Mouse (Mus musculus): Measurements from ENCODE around the gene 9130019O22Rik.

DNA sequence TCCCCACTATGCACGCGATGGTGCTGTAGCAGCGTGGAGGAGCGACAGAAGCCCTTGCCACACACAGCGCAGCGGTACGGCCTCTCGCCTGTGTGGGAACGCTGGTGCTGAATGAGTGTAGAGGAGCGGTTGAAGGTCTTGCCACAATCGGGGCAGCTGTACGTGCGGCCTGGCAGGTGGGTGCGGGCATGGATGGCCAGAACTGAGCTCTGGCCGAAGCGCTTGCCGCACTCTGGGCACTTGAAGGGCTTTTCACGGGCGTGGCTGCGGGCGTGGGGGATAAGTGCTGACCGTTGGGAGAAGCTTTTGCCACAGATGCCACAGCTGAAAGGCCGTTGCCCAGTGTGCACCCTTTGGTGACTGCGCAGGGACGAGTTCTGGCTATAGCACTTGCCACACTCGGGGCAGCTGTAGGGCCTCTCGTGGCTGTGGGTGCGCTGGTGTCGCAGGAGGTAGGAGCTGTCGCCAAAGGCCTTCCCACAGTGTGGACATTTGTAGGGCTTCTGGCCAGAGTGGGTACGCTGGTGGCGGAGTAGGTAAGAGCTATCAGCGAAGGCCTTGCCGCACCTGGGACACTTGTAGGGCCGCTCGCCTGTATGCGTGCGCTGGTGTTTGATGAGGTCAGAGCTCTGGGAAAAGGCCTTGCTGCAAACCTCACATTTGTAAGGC, 43.5 kb downstream of the 9130019O22Rik start:
- no peak for TF ChIP-seq CTCF (IDR thresholded peaks at IDR 0.05; ENCODE audit: control insufficient read depth, insufficient read depth, low read length)
- no peak; the same call in 1 of the 2 replicates for TF ChIP-seq POLR2A (IDR thresholded peaks at IDR 0.05; ENCODE audit: borderline replicate concordance, control insufficient read depth, low read depth, low read length)
